Mouse (Mus musculus) kidney, embryonic 14.5 days (tissue): ENCODE measurements around the gene Incenp. TPM values are rescaled to one million over a fixed set of nuclear protein-coding genes. Genes with fewer than 3 reads are reported as not detected.
"Not testable (repeated sequence)": the region's sequence is repeated elsewhere in the genome, so short reads cannot be mapped to it uniquely, and the experiment has no call there.

Experiments
- ATAC-seq: fragments of 200-750 bp; cut with Nextera tagmentation; 2 replicates; pipeline ENCODE4 v1.8.0; 2017; ENCODE audit warnings: moderate number of reproducible peaks, mild to moderate bottlenecking, moderate TSS enrichment, moderate library complexity; ENCODE audit not compliant: low FRiP score, low TSS enrichment
- H3K27ac ChIP-seq: fragments of 300-500 bp; sonication (generic); 2 replicates; pipeline ENCODE4 v1.5.1; 2014; ENCODE audit warnings: low read depth, mild to moderate bottlenecking, low read length, moderate library complexity, mixed read lengths
- H3K27me3 ChIP-seq: fragments of 300-500 bp; sonication (generic); 2 replicates; pipeline ENCODE4 v1.6.1; 2014; ENCODE audit warnings: mild to moderate bottlenecking, low read length; ENCODE audit not compliant: control insufficient read depth, insufficient read depth
- H3K36me3 ChIP-seq: fragments of 300-500 bp; sonication (generic); 2 replicates; pipeline ENCODE4 v1.6.1; 2014; ENCODE audit warnings: low read length, mixed read lengths; ENCODE audit not compliant: control insufficient read depth, insufficient read depth
- H3K4me1 ChIP-seq: fragments of 300-500 bp; sonication (generic); 2 replicates; pipeline ENCODE4 v1.6.1; 2014; ENCODE audit warnings: low read length, mixed read lengths; ENCODE audit not compliant: control insufficient read depth, insufficient read depth
- H3K4me2 ChIP-seq: fragments of 300-500 bp; sonication (generic); replicated peaks from 2 replicates; pipeline ENCODE4 v1.6.1; 2014; ENCODE audit warnings: low read depth, mild to moderate bottlenecking, low read length
- H3K4me3 ChIP-seq: fragments of 300-500 bp; sonication (generic); 2 replicates; pipeline ENCODE4 v1.5.1; 2014; ENCODE audit warnings: mild to moderate bottlenecking, low read length
- H3K9ac ChIP-seq: fragments of 300-500 bp; sonication (generic); 2 replicates; pipeline ENCODE4 v1.6.1; 2014; ENCODE audit warnings: low read depth, mild to moderate bottlenecking, low read length, moderate library complexity
- H3K9me3 ChIP-seq: fragments of 300-500 bp; sonication (generic); 2 replicates; pipeline ENCODE4 v1.6.1; 2016; ENCODE audit warnings: low read length; ENCODE audit not compliant: control insufficient read depth
- WGBS: fragments of 180-500 bp; shearing (Covaris S2); extraction: QIAGEN DNeasy Blood & Tissue Kit; methylation state at CpG from one replicate; pipeline ENCODE4 v1.1.7; 2014; 5-methylcytosine and 5-hydroxymethylcytosine counted together
- microRNA-seq: library from miRNA; unstranded; fragments of <30 nt; microRNA quantifications from one replicate; pipeline ENCODE4, GENCODE M21; 2016
- polyA plus RNA-seq: library from polyadenylated mRNA; unstranded; fragments of >200 nt; fragmentation: Nextera tagmentation; extraction: Ambion mirVana; gene quantifications from 2 replicates; pipeline ENCODE4 v1.2.1, GENCODE M21; 2014

Incenp gene
- polyA plus RNA-seq, 1 experiment from 2014 or later, result 104 TPM

GRCm38 (mm10) chr19:9860821-9861220 is 38.5 kb downstream of the Incenp start:
- H3K9ac ChIP-seq, H3K36me3 ChIP-seq, H3K4me3 ChIP-seq, H3K4me2 ChIP-seq, H3K9me3 ChIP-seq, ATAC-seq, H3K27ac ChIP-seq, H3K27me3 ChIP-seq, H3K4me1 ChIP-seq: not testable (repeated sequence)
- 93% methylated on average over 2 of the region's 3 CpGs for WGBS

DNA sequence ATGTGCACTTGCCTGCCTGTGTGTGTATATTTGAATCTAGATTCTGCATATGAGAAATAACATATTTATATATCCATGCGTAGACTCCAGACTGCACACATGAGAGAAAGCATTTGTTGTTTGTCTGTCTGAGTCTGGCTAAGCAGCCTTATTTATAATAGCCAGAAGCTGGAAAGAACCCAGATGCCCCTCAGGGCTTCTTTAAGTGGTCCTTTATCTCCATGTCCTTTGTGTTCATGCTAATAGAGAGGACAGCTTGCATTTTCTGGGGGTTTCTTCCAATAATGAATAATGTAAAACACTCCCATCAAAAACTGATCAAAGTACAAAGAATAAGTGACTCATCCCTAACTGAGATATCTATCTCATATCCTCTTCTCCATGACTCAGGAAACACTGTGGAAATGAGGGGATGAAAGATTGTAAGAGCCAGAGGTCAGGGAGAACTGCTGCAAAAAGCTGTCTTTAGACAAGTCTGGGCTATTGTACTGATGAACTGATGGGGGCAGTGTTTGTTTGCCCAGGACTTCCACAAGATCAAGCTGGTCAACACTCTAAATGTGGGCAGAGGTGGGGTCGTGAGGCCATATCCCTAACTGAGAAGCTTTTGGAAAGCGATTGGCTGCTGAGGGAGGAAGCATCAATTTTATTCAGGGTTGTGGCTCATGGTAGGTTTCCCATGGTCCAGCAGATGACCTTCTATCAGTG is 49.8 kb downstream of the Incenp start:
- not testable (repeated sequence) for H3K9ac ChIP-seq, H3K4me1 ChIP-seq, H3K36me3 ChIP-seq, ATAC-seq, H3K4me2 ChIP-seq, H3K27me3 ChIP-seq, H3K9me3 ChIP-seq, H3K4me3 ChIP-seq, H3K27ac ChIP-seq
- WGBS, result 67% methylated on average over 3 of the region's 3 CpGs

DNA sequence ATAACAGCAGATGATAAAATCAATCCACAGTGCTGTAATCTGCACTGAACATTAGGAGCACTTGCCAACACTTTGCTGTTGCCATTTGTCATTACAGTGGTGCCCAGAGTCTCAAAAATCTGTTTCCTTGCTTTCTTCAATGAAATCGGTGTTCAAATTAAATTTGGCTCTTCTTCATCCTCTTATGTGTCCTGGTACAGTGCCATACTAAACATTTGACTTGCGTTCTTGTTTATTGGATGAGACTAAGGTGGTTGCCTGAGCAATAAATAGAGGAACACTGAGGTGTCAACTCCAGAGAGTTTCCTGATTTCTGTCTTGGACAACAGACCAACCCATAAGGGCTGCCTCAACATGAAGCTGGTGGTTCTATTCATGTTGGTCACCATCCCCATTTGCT is 52.1 kb downstream of the Incenp start, which contains the start of gene Scgb2a2:
Gene Scgb2a2, plus strand, starts transcription at position 301 of the 400 bp plus-strand sequence.
- Histone ChIP-seq H3K4me3 (no peak within 1 kb of the TSS), H3K27ac (no peak within 1 kb of the TSS), H3K36me3 (no peaks in the 10 kb centered on the region), H3K9me3 (no peaks in the 10 kb centered on the region), H3K27me3 (no peaks in the 10 kb centered on the region), H3K9ac (no peak within 1 kb of the TSS), H3K4me2 (no peak within 1 kb of the TSS), H3K4me1 (no peaks in the 10 kb centered on the region)
- 83% methylated on average over 2 of the region's 2 CpGs for WGBS
- ATAC-seq, result no peak

DNA sequence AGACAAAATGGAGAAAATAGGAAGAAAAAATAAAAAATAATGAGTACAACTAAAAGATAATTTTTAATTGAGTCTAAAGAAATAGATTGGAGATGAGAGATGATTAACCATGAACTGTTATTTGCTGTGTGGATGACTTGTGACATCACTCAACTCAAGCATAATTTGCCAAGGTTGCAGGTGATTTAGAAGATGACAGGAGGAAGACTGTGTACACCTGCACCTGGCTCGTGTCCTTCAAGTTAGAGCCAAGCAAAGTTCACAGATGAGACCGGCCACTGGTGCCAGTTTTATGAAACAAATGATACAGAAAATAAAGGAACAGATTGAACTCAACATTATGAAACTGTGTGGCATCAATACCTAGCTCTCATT is 62.0 kb downstream of the Incenp start:
- no peaks in the 10 kb centered on the region for H3K9me3 ChIP-seq
- H3K36me3 ChIP-seq, result no peaks in the 10 kb centered on the region
- H3K4me3 ChIP-seq, result no peak overlapping the region
- WGBS, result 55% methylated on average over 2 of the region's 2 CpGs
- no peak overlapping the region for H3K4me2 ChIP-seq
- H3K27me3 ChIP-seq, result no peaks in the 10 kb centered on the region
- H3K27ac ChIP-seq, result no peak overlapping the region
- no peak overlapping the region for H3K9ac ChIP-seq
- no peaks in the 10 kb centered on the region for H3K4me1 ChIP-seq
- peak; percentile 66; the same call in 1 of the 2 replicates for ATAC-seq

- H3K4me3 ChIP-seq, result peak overlapping the region; percentile 16; the same call in 1 of the 2 replicates
- H3K4me1 ChIP-seq, H3K4me2 ChIP-seq, H3K9ac ChIP-seq, H3K27me3 ChIP-seq, H3K9me3 ChIP-seq, H3K36me3 ChIP-seq, H3K27ac ChIP-seq: not testable (repeated sequence)
- WGBS, result 13% methylated on average over 16 of the region's 21 CpGs
- peak; percentile 95 for ATAC-seq
These were observed 62.6 kb downstream of the Incenp start for GRCm38 (mm10) chr19:9836581-9837340.

Small RNA genes lying within 50 kb of the gene (microRNA-seq; reads per million reads assigned to microRNA genes)
- gene Gm22369, result not detected
- gene Gm24484, result not detected

Other genes with a start within 250 kb of the Incenp start
- gene Scgb2a2, start 52.0 kb downstream of the Incenp start, polyA plus RNA-seq, result not detected in 2 replicates
- gene Fth1, start 81.0 kb upstream of the Incenp start, polyA plus RNA-seq, result 1,412 and 1,461 TPM in 2 replicates
- 1.1 and 1.2 TPM in 2 replicates for gene Best1, start 102.1 kb upstream of the Incenp start, polyA plus RNA-seq
- gene Rab3il1, start 102.1 kb upstream of the Incenp start, polyA plus RNA-seq, result 20.3 and 26.2 TPM in 2 replicates
- 8.3 and 10.4 TPM in 2 replicates for gene Fads3, start 142.0 kb upstream of the Incenp start, polyA plus RNA-seq
- 28.3 and 42.4 TPM in 2 replicates for gene Fads2, start 202.2 kb upstream of the Incenp start, polyA plus RNA-seq